Mouse (Mus musculus): Measurements from ENCODE around the gene Gbp6.
A peak's percentile ranks its signal among the peaks of the same experiment; 100 is the strongest.
"Not testable (repeated sequence)": the region's sequence is repeated elsewhere in the genome, so short reads cannot be mapped to it uniquely, and the experiment has no call there.

Gbp6 gene

DNA sequence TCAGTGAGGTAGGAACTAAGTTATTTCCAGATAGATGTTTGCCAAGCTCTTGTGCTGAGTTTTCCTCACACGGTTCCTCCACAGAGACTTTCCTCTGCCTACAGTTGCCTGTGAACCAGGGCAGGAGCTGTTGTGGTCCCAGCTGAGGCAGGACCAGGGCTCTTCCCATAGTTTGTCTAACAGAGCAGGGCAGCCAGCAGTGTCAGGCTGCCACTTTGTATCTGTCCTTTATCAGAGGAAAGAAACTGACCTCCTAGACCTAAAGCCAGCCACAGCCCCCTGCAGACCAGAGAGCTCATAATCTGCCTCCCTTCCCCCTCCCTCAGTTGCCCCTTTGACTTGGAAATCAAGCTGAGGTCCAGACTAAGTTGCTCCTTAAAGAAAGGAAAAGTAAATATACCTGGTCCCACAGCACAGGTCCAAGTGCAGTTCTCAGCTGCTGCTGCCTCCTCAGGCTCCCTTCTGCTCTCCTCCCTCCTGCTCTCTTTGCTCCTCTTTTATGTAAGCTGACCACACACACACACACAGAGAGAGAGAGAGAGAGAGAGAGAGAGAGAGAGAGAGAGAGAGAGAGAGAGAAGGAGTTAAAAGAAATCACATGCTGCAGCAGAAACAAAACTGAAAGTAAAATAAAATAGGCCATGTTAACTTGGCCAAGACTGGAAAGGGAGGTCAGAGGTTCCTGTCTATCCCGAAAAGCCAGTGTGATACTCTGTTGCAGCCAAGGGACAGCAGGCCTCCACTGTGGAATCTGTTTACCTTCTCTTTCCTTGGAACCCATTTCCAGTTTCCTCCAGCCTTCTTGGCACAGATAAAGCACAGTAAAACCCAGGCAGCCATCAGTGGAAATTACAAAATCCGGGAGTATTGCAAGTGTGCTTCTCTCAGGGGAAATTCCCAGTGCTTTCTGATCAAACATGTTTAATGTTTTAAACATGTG lies at the start of gene Gbp6, which contains the start of gene Gm43302:
Gene Gbp6 (minus strand): TSS at position 473 of the 940 bp plus-strand sequence.
Gene Gm43302 (minus strand): TSS at position 470 of the 940 bp plus-strand sequence.
- DNase-seq: peak; percentile 37

DNA sequence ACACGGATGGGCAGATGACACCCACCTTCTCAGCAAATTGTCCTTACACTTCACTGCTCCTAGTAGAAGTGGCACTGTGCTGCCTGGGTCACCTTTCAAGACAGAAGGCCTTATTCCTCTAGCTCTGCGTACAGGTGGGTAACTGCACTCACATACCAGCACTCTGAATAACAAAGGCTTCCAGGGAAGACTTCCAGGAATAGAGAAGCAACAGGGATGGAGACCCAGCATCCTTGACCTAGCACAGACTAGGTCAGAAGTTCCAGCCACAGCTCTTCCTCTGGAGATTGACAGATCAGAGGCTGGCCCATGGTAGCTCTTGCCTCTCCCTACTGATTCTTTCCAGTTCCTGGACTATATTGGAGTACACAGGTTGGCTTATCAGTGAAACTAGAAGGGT lies 47.8 kb upstream of the Gbp6 start:
- no peak for DNase-seq

DNA sequence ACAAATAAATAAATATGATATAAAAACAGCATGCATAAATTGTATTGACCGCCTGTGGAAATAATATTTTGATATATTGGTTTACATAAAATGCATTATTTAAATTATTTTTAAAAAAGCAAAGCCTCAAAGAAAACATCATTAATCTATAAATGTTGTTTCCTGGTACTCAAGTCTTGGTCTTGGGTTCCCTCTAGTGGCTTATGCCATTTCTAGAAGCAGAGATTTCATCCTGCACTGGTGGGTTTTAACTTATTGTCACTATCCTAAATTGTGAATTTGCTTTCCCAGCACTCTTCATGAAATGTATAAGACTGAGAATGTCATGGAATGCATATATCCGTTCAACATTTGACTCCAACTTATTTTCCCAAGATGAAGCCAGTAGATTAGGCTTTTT lies 29.0 kb upstream of the Gbp6 start:
- no peak for DNase-seq

DNA sequence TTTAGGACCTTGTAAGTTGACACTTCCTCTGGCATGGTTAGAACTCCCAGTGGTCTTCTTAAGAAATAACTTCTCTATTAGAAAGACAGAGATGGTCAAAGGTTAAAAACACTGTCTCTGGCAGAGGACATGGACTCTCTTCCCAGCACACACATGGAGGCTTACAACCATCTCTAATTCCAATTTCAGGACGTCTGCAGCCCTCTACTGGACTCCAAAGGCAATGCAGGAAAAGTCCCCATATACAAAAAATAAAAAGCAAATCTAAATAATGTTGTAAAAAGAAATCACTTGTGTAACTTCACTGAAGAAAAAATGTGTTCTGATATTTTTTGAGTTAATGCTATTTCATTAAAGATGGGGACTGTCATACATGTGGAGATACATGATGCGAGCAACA lies 17.4 kb upstream of the Gbp6 start:
- DNase-seq: no peak

DNA sequence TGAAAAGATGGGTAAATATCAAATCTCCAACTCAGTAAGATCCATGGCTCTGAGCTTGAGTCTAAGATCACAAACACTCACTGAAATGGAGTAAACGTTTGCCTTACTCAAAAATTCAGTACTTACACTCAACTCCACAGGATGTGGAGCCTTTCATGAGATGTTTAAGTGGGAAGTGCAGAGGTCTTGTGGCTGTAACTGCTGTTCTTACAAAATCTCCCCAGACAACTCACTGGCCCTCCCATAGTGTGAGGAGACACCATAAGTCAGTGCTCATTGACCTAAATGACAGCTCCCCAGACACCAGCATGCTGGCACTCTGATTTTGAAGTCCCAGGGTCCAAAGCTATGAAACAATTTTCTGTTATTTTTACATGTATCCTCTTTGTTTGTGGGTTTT lies 15.7 kb upstream of the Gbp6 start:
- not testable (repeated sequence) for DNase-seq

DNA sequence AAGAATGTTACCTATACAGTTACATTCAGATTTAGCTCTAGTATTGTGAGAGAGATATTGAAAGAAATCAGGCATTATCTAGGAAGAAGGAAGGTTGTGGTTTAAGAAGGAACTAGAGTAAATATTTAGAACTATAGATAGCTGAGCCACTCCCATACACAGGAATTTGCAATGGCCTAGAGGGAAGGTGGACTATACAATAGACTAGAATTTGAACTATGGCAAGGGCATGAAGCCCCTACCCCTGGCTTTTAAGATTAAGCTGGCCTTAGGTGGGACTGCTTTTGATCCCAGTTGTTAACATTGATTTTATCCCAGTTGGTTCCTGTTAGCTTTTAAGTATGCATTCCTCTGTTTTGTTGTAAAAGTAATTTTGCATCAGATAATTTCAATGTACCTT lies 13.4 kb upstream of the Gbp6 start:
- DNase-seq: not testable (repeated sequence)

DNA sequence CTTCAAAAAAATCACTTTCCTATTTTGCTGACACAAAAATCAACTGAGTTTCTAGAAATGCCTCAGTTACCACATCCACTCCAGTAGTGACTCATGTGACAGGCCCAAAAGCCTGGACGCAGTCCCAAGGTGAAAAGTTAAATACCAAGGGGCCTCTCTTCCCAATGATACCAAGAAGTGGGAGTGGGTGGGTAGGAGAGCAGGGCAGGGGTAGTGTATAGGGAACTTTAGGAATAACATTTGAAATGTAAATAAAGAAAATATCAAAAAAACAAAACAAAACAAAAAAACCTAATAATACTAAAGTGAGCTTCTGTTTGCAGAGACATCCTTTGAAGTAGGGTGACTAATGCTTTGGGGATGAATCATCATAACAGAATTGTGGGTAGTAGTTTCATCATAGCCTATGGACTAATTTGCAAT lies 12.7 kb upstream of the Gbp6 start:
- DNase-seq: no peak

DNA sequence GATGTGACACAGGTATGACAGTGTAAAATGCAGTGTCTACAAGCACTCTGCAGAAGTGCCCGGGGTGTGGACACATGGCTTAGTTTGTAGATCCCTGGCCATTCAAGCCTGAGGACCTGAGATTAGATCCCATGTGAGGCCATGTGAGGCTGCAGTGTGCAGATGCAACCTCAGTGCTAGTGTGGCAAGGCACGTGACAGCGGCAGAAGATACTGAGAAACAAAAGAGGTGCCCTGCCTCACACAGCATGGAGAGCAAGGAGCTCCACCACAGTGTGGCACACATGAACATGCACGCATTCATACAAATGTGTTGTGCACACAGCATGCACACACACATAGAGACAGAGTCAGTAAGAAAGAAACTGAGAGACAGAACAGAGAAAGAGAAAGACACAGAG lies 12.2 kb upstream of the Gbp6 start:
- DNase-seq: peak; percentile 49

DNA sequence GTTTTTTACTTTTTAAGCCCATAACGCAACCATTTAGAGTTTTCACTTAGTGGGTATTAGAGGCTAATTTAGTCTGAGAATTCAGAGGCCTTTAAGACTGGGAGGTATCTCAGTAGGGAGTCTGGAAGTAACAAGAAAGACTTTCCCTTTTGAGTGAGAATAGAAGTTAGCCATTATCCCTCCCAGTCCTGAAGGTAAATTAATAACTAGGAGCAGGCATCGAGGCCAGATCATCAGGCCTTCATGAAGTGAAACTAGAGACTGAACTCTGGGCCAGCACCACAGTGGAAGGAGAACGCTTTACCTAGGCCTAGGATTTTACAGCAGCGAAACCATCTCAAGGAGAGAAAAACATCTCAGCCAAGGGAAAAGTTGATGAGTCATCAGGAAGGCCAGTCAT lies 8.5 kb upstream of the Gbp6 start:
- no peak for DNase-seq

DNA sequence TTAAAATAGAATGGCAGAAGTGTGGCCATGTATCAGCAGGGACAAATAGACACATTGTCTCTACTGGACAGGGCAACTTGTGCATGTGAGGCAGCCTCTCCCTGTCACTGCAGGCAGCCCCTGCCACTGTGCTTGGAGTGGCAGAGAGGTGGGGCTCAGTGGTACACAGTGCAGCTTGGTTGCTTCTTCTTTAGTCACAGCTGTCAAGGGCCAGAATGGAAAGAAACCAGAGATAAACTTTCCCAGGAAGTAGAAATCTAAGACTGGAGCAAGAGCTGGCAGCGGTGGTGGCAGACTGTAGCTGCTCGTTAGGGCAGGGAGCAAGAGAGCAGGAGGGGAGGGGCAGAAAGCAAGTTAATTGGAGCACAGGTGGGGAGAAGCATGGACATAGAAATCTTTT lies 8.0 kb upstream of the Gbp6 start:
- DNase-seq: no peak

DNA sequence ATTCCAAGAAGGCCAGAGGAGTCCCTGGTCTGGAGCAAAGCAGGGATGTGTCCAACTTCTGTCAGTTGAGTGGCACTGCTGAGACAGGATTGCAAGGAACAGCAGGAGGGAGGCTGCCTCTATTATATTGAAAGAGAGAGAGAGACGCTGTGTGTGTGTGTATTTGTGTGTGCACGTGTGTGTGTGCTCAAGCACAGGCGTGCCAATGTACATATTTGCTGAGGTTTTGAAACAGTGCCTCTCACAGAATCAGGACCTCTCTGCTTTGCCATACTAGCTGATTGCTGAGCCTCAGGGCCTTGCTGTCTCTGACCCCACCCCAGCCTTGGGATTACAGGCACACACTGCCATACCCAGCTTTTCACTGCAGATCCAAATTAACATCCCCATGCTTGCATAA lies 2.2 kb upstream of the Gbp6 start:
- no peak for DNase-seq

DNA sequence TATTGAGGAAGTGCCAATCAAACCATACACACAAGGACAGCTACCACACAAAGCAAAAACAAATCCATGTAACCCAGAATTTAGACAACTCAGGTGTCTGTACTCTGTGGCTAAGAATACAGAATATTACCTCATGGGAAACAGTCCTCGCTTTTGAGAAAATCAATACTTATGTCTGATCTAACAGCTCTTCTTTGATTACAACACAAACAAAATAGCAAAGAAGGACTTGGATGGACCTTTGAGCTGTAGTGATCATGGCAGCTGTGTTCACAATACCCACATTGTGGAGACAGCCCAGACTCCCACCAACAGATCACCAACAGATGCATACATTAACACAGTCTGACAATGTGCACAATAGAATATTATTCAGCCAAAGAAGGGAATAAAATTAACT lies 1.0 kb downstream of the Gbp6 start:
- no peak for DNase-seq

DNA sequence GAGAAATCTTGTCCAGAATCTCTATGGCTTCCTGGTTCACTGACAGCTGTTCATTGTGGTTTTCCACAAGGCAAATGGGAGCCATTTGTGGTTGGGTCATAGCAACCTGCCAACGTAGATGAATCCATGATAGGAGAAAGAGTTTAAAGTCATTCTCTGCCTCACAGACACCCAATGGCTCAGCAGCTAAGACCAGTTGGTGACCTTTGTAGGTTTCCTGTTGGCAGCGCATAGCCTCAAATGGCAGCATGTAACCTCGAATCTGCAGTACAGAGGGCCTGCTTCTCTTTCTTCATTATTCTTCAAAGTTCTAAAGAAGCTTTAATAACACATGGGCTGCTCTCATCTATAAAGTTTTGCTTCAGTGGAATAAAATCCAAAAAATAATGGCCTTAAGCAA lies 2.6 kb downstream of the Gbp6 start:
- DNase-seq: not testable (repeated sequence)

DNA sequence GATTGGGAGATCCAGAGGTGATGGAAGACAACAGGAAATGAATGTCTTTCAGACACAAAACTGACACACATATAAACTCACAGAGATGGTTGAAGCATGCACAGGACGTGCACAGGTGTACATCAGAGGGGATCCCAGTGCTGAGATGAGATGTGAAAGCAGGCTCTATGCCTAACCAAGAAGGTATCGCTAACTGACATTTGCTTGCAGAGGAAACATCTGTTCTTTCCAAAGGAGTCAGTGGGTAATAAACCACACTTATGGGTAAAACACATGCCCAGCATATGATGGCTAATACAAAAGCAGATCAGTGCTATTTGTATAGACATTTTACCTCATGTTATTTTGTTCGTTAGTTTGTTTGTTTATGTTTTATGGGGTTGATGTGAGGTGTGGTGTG lies 32.8 kb downstream of the Gbp6 start:
- not testable (repeated sequence) for DNase-seq

DNA sequence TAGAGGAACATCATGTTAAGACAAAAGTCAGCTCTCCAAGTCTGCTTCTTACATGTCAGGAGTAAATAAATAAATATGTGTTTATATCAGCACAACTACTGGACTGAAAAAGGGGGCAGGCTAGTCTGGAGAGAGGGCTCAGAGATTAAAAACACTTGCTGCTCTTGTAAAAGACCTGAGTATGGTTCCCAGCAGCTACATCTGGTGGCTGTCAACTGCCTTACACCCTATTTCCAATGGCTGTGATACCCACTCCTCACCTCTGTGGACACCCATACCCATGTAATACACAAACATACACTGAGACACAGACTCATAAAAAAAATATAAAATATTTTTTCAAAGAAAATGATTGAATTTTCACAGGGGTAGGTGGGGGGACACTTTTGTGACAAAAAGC lies 41.0 kb downstream of the Gbp6 start:
- peak; percentile 33 for DNase-seq

DNA sequence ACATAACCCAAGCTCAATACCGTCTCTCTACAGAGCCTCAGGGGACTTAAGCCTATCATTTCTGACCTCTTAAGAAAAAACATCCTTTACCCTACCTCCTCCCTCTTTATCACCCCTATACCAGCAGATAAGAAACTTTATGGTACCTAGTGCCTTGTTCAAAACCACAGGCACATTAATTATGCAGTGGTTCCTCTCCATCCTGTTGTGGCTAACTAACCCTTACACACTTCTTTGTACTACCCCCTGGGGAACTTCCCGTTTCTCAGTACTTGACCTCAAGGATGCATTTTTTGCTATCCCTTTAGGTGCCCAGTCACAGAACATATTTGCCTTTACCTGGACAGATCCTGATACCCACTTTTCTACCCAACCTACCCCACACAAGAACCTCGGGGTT lies 48.8 kb downstream of the Gbp6 start:
- DNase-seq: not testable (repeated sequence)

DNA sequence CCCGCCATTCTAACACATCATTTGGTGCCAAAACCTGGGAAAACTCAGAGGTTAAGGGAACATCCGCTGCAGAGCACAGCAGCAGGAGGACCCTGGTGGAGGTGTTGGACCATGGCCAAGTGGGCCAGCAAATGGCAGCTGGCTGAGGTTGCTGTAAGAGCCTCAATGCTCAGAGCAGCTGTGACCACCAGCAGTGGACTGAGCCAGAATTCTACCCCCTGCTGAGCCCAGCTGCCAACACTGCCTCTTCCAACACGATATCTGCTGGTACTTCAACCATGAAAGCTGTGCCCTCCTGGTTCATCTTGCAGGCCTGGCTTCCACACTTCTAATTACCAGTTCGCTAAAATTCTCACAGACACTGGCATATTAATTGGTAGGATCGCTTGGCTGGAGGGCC lies 52.5 kb downstream of the Gbp6 start:
- DNase-seq: not testable (repeated sequence)

DNA sequence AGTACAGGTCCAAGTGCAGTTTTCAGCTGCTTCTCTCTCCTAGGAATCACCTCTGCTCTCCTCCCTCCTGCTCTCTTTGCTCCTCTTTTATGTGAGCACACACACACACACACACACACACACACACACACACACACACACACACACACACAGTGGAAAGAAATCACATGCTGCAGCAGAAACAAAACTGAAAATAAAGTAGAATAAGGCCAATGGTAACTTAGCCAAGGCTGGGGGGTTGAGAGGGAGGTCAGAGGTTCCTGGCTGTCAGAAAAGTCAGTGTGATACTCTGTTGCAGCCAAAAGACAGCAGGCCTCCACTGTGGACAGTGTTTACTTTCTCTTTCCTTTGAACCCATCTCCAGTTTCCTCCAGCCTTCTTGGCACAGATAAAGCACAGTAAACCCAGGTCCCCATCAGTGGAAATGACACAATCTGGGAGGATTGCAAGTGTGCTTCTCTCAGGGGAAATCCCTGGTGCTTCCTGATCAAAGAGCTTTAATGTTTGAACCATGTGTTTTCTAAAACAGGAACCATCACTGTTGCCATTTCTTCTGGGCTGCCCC lies 53.9 kb downstream of the Gbp6 start, which contains the start of gene Gbp10:
Gene Gbp10 (minus strand): TSS at position 51 of the 565 bp plus-strand sequence.
- not testable (repeated sequence) for DNase-seq

DNA sequence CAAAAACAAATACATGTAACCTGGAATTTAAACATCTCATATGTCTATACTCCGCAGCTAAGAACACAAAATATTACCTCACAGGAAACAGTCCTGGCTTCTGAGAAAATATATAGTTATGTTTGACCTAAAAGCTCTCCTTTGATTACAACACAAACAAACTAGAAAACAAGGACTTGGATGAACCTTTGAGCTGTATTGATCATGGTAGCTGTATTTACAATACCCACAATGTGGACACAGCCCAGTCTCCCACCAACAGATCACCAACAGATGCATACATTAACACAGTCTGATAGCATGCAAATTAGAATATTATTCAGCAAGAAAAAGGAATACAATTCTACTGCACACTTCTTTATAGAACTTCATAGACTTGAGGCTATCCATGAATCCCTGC lies 55.1 kb downstream of the Gbp6 start:
- DNase-seq: not testable (repeated sequence)

DNA sequence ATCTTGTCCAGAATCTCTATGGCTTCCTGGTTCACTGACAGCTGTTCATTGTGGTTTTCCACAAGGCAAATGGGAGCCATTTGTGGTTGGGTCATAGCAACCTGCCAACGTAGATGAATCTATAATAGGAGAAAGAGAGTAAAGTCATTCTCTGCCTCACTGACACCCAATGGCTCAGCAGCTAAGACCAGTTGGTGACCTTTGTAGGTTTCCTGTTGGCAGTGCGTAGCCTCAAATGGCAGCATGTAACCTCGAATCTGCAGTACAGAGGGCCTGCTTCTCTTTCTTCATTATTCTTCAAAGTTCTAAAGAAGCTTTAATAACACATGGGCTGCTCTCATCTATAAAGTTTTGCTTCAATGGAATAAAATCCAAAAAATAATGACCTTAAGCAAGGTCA lies 57.5 kb downstream of the Gbp6 start:
- not testable (repeated sequence) for DNase-seq
